Comparison of ENCODE assay signal across 7 mouse cellular contexts in genomic region chr19:36082606-36083261, GRCm38 (mm10). TPM values are rescaled to one million over a fixed set of nuclear protein-coding genes. Genes with fewer than 3 reads are reported as not detected.
DNase-seq lines count a peak whose midpoint lies in the region; ATAC-seq and TF ChIP-seq lines count a peak whose summit lies in the region.

No protein-coding gene starts in this region.

- peak overlapping the region in 1 of 2 experiments; percentile 95; a peak in 1 of 4 replicates for H3K4me3 ChIP-seq in ES-E14 (ENCODE audit: insufficient read depth in 1 of 2, low read depth in 1 of 2, low read length in 2 of 2, poor library complexity in 1 of 2, severe bottlenecking in 1 of 2)
- H3K4me3 ChIP-seq in heart, adult 2 months = peak overlapping the region; percentile 80
- H3K4me3 ChIP-seq in liver, postnatal 0 days (ENCODE audit: low read depth, low read length) = peak overlapping the region; percentile 94
- peak overlapping the region; percentile 42 for H3K4me3 ChIP-seq in neural tube, embryonic 14.5 days (ENCODE audit: low read depth, low read length)

- TF ChIP-seq POLR2A in heart, adult 2 months (IDR thresholded peaks at IDR 0.05; ENCODE audit: insufficient read depth, low read depth, low read length) = no peak

- in situ Hi-C loops in ES-E14 (cut with MboI; ENCODE audit: low sequenced_read_pairs in 2 of 2, unreplicated experiment in 2 of 2) = loop anchor here in 1 of 2 experiments (25.0 kb wide), 1 partner anchor 1095 kb away; no protein-coding TSS in a partner anchor

- H3K27ac ChIP-seq in ES-E14 (ENCODE audit: insufficient read depth, low read depth, low read length, poor library complexity, severe bottlenecking) = no peak overlapping the region
- H3K27ac ChIP-seq in heart, adult 2 months = peak overlapping the region; percentile 54
- H3K27ac ChIP-seq in liver, postnatal 0 days (ENCODE audit: low read depth) = no peak overlapping the region
- no peak overlapping the region for H3K27ac ChIP-seq in neural tube, embryonic 14.5 days (ENCODE audit: low read depth, low read length)

- peak; percentile 85 for TF ChIP-seq CTCF in heart, adult 2 months (IDR thresholded peaks at IDR 0.05)
- peak; percentile 86 for TF ChIP-seq CTCF in liver, postnatal 0 days (IDR thresholded peaks at IDR 0.05; ENCODE audit: low read depth)

- peak; percentile 74 for ATAC-seq in liver, postnatal 0 days
- ATAC-seq in neural tube, embryonic 14.5 days (ENCODE audit: low read depth) = peak; percentile 90

- H3K4me1 ChIP-seq in ES-E14 (ENCODE audit: control insufficient read depth in 2 of 2, insufficient read depth in 2 of 2, low read length in 2 of 2, poor library complexity in 1 of 2) = no peaks in the 10 kb centered on the region
- H3K4me1 ChIP-seq in heart, adult 2 months (ENCODE audit: control insufficient read depth, insufficient read depth, low read length) = peaks cover 1% of the 10 kb centered on the region
- peaks cover 14% of the 10 kb centered on the region for H3K4me1 ChIP-seq in liver, postnatal 0 days (ENCODE audit: insufficient read depth)
- H3K4me1 ChIP-seq in neural tube, embryonic 14.5 days (ENCODE audit: control insufficient read depth, insufficient read depth, low read length) = peaks cover 5% of the 10 kb centered on the region; the same call in 1 of the 2 replicates

- no peak overlapping the region; the same call in 1 of the 2 replicates for H3K9ac ChIP-seq in ES-E14 (ENCODE audit: insufficient read depth, low read depth, low read length, poor library complexity, severe bottlenecking)
- no peak overlapping the region; the same call in 1 of the 2 replicates for H3K9ac ChIP-seq in heart, adult 2 months (ENCODE audit: low read depth, low read length)
- peak overlapping the region; percentile 23; the same call in 1 of the 2 replicates for H3K9ac ChIP-seq in liver, postnatal 0 days (replicated peaks)
- H3K9ac ChIP-seq in neural tube, embryonic 14.5 days (replicated peaks; ENCODE audit: low read depth, low read length) = no peak overlapping the region; the same call in 1 of the 2 replicates

- 46% methylated on average over 7 of the region's 7 CpGs for WGBS in heart, adult 2 months
- WGBS in liver, postnatal 0 days (ENCODE audit: insufficient replicate concordance) = 44% methylated on average over 7 of the region's 7 CpGs
- WGBS in neural tube, embryonic 14.5 days = 39% methylated on average over 7 of the region's 7 CpGs

- H3K27me3 ChIP-seq in heart, adult 2 months (ENCODE audit: control insufficient read depth, insufficient read depth, low read length) = no peaks in the 10 kb centered on the region
- H3K27me3 ChIP-seq in liver, postnatal 0 days (ENCODE audit: insufficient read depth, low read length) = peaks cover 5% of the 10 kb centered on the region; the same call in 1 of the 2 replicates
- H3K27me3 ChIP-seq in neural tube, embryonic 14.5 days (ENCODE audit: control insufficient read depth, insufficient read depth, low read length) = no peaks in the 10 kb centered on the region

- intact Hi-C loops in heart, adult 2 months (cut with DNase I) = loop anchor here (2.0 to 10.0 kb wide), 3 partner anchors 958 to 1292 kb away; partner anchors contain the start of gene Kif11

- DNase-seq in CD4-positive helper T cell, adult 2 months (ENCODE audit: low read depth, low spot score) = peak; percentile 73
- peak; percentile 48 for DNase-seq in ES-E14 (ENCODE audit: low read depth, low spot score)
- peak; percentile 53 to 69 for DNase-seq in cerebellum, postnatal 14 days
- peak in 1 of 2 experiments; percentile 25 for DNase-seq in heart, adult 2 months
- peak; percentile 63 for DNase-seq in kidney, adult 9 months
- DNase-seq in liver, postnatal 0 days = peak; percentile 41

- TF ChIP-seq EP300 in heart, adult 2 months (IDR thresholded peaks at IDR 0.05; ENCODE audit: insufficient read depth, low read depth, low read length) = no peak
- TF ChIP-seq EP300 in liver, postnatal 0 days (IDR thresholded peaks at IDR 0.05; ENCODE audit: low read depth) = no peak

- H3K36me3 ChIP-seq in ES-E14 (ENCODE audit: control insufficient read depth, insufficient read depth, low read length, poor library complexity, severe bottlenecking) = peaks cover 2% of the 10 kb centered on the region; the same call in 1 of the 2 replicates
- H3K36me3 ChIP-seq in heart, adult 2 months (ENCODE audit: control insufficient read depth, insufficient read depth, low read length) = no peaks in the 10 kb centered on the region
- H3K36me3 ChIP-seq in liver, postnatal 0 days (replicated peaks; ENCODE audit: insufficient read depth, low read length) = 0 out of 2 replicates have a peak, but pooled peaks cover 2% of the 10 kb centered on the region
- H3K36me3 ChIP-seq in neural tube, embryonic 14.5 days (ENCODE audit: control insufficient read depth, insufficient read depth, low read length) = no peaks in the 10 kb centered on the region

- H3K79me2 ChIP-seq in heart, adult 2 months (replicated peaks; ENCODE audit: control insufficient read depth, insufficient read depth, low read length) = no peaks in the 10 kb centered on the region

- H3K4me2 ChIP-seq in liver, postnatal 0 days (ENCODE audit: low read depth, low read length) = peak overlapping the region; percentile 96
- H3K4me2 ChIP-seq in neural tube, embryonic 14.5 days (ENCODE audit: low read depth, low read length) = peak overlapping the region; percentile 78

- no peaks in the 10 kb centered on the region for H3K9me3 ChIP-seq in ES-E14 (ENCODE audit: control insufficient read depth, insufficient read depth, low read depth, low read length)
- no peaks in the 10 kb centered on the region for H3K9me3 ChIP-seq in liver, postnatal 0 days (ENCODE audit: low read length)
- no peaks in the 10 kb centered on the region for H3K9me3 ChIP-seq in neural tube, embryonic 14.5 days (ENCODE audit: control insufficient read depth, low read length)

TF ChIP-seq in ES-E14, 5 proteins besides CTCF, POLR2A, EP300 and RAD21:
- no peak for TF ChIP-seq CHD2 (IDR thresholded peaks at IDR 0.05; ENCODE audit: low read depth, low read length)
- peak; percentile 62; the same call in 1 of the 2 replicates for TF ChIP-seq ZC3H11A (IDR thresholded peaks at IDR 0.05; ENCODE audit: borderline replicate concordance, low read depth, low read length)

RNA-seq across cellular contexts. Expression of gene Rpp30, which starts 0.8 kb away (rescaled TPM):
- total RNA-seq in ES-E14 (2012; rRNA removed) = 22.6 and 32.6 TPM in 2 replicates
- total RNA-seq in heart, adult 2 months (2021) = 10 to 100 TPM; 11.9 to 12.7 TPM
- 5.3 and 10.2 TPM in 2 replicates for polyA plus RNA-seq in heart, adult 2 months (2012; rRNA removed)
- polyA plus RNA-seq in liver, postnatal 0 days (2015; fragmentation: Nextera tagmentation; extraction: Ambion mirVana) = 23.2 TPM in 2 replicates
- 73.8 and 79.2 TPM in 2 replicates for polyA plus RNA-seq in neural tube, embryonic 14.5 days (2014; fragmentation: Nextera tagmentation; extraction: Ambion mirVana)

RNA-seq across cellular contexts. Expression of gene Htr7, which starts 25.4 kb away (rescaled TPM):
- 0.09 and 0.11 TPM in 2 replicates for total RNA-seq in ES-E14 (2012; rRNA removed)
- total RNA-seq in heart, adult 2 months (2021) = under 1 TPM; 0.39 to 0.42 TPM
- polyA plus RNA-seq in heart, adult 2 months (2012; rRNA removed) = 0.41 TPM in 2 replicates
- polyA plus RNA-seq in liver, postnatal 0 days (2015; fragmentation: Nextera tagmentation; extraction: Ambion mirVana) = 0.06 TPM in 1 of 2 replicates, not detected in the other
- 15.7 and 25.6 TPM in 2 replicates for polyA plus RNA-seq in neural tube, embryonic 14.5 days (2014; fragmentation: Nextera tagmentation; extraction: Ambion mirVana)

RNA-seq across cellular contexts. Expression of gene Ankrd1, which starts 37.2 kb away (rescaled TPM):
- 5.9 and 6.4 TPM in 2 replicates for total RNA-seq in ES-E14 (2012; rRNA removed)
- total RNA-seq in heart, adult 2 months (2021) = 100 to 1,000 TPM; 383 to 550 TPM
- 316 and 466 TPM in 2 replicates for polyA plus RNA-seq in heart, adult 2 months (2012; rRNA removed)
- polyA plus RNA-seq in liver, postnatal 0 days (2015; fragmentation: Nextera tagmentation; extraction: Ambion mirVana) = 0.07 and 0.11 TPM in 2 replicates
- polyA plus RNA-seq in neural tube, embryonic 14.5 days (2014; fragmentation: Nextera tagmentation; extraction: Ambion mirVana) = not detected in 2 replicates

Comparison
In these comparisons a context has a peak if more than half of its experiments do, and no peak if none do; other contexts are left out.
1. RNA of gene Htr7, which starts 25.4 kb away (polyA plus RNA-seq): 15.7 to 25.6 TPM in neural tube, embryonic 14.5 days; 0.41 TPM in heart, adult 2 months and 0.06 TPM in liver, postnatal 0 days; every median in the first group is over 10 times any median in the second.
2. RNA of gene Ankrd1, which starts 37.2 kb away (polyA plus RNA-seq): 316 to 466 TPM in heart, adult 2 months; 0.07 to 0.11 TPM in liver, postnatal 0 days and not detected in neural tube, embryonic 14.5 days; every median in the first group is over 100 times any median in the second.